Mouse (Mus musculus) hindbrain, postnatal 0 days (tissue): Measurements from ENCODE around the gene Kdm2a. TPM values are rescaled to one million over a fixed set of nuclear protein-coding genes. Genes with fewer than 3 reads are reported as not detected.

ENCODE experiments used
- ATAC-seq: fragments of 200-750 bp; cut with Nextera tagmentation; 2 replicates; pipeline ENCODE4 v1.8.0; 2017; ENCODE audit warnings: mild to moderate bottlenecking, moderate TSS enrichment, moderate library complexity
- DNase-seq: peaks from one replicate; pipeline ENCODE4 v3.0.0-alpha.2; 2015; ENCODE audit warnings: low spot score
- H3K27ac ChIP-seq: fragments of 300-500 bp; sonication (generic); 2 replicates; pipeline ENCODE4 v1.5.1; 2014; ENCODE audit warnings: mild to moderate bottlenecking
- H3K27me3 ChIP-seq: fragments of 300-500 bp; sonication (generic); 2 replicates; pipeline ENCODE4 v1.6.1; 2014; ENCODE audit warnings: low read length, mixed read lengths; ENCODE audit not compliant: insufficient read depth
- H3K36me3 ChIP-seq: fragments of 300-500 bp; sonication (generic); 2 replicates; pipeline ENCODE4 v1.6.1; 2014; ENCODE audit warnings: low read length, mixed read lengths; ENCODE audit not compliant: insufficient read depth
- H3K4me1 ChIP-seq: fragments of 300-500 bp; sonication (generic); 2 replicates; pipeline ENCODE4 v1.6.1; 2014; ENCODE audit warnings: antibody characterized with exemption, low read length, mixed read lengths; ENCODE audit not compliant: insufficient read depth
- H3K4me2 ChIP-seq: fragments of 300-500 bp; sonication (generic); 2 replicates; pipeline ENCODE4 v1.6.1; 2014; ENCODE audit warnings: low read depth, mild to moderate bottlenecking, low read length, moderate library complexity, mixed read lengths
- H3K4me3 ChIP-seq: fragments of 300-500 bp; sonication (generic); 2 replicates; pipeline ENCODE4 v1.5.1; 2014; ENCODE audit warnings: low read length
- H3K9ac ChIP-seq: fragments of 300-500 bp; sonication (generic); replicated peaks from 2 replicates; pipeline ENCODE4 v1.6.1; 2014; ENCODE audit warnings: mild to moderate bottlenecking, low read length, moderate library complexity, mixed read lengths
- H3K9me3 ChIP-seq: fragments of 300-500 bp; sonication (generic); 2 replicates; pipeline ENCODE4 v1.6.1; 2016; ENCODE audit warnings: low read length, mixed read lengths
- CTCF ChIP-seq: IDR thresholded peaks from 2 replicates; pipeline ENCODE4 v1.5.1; 2016; ENCODE audit warnings: antibody characterized with exemption, control low read depth, low read depth
- WGBS: fragments of 180-500 bp; shearing (Covaris S2); extraction: QIAGEN DNeasy Blood & Tissue Kit; methylation state at CpG from one replicate; pipeline ENCODE4 v1.1.7; 2014; 5-methylcytosine and 5-hydroxymethylcytosine counted together
- polyA plus RNA-seq: library from polyadenylated mRNA; unstranded; fragments of >200 nt; fragmentation: Nextera tagmentation; extraction: Ambion mirVana; gene quantifications from 2 replicates; pipeline ENCODE4 v1.2.1, GENCODE M21; 2015
- total RNA-seq: library from RNA; depleted of rRNA; stranded (reverse); fragments of >200 nt; gene quantifications from 2 replicates; pipeline ENCODE4 v1.2.3, GENCODE M21; 2014; rRNA removed

The Kdm2a gene
- total and polyA plus RNA-seq, 2 experiments from 2014 or later = 19.8 to 73.7 TPM

GRCm38 (mm10) chr19:4268566-4269361, 129.3 kb downstream of the Kdm2a start, which contains the start of gene Ssh3:
Gene Ssh3 (minus strand): TSS chr19:4269180.
- Histone ChIP-seq H3K27ac (peak within 1 kb of the TSS; percentile 58; the same call in 1 of the 2 replicates), H3K4me3 (peak within 1 kb of the TSS; percentile 38), H3K4me1 (peaks cover 6% of the 10 kb centered on the region; the same call in 1 of the 2 replicates), H3K36me3 (0 out of 2 replicates have a peak, but pooled peaks cover 7% of the 10 kb centered on the region), H3K9ac (peak within 1 kb of the TSS; percentile 51), H3K4me2 (peak within 1 kb of the TSS; percentile 61), H3K27me3 (no peaks in the 10 kb centered on the region), H3K9me3 (no peaks in the 10 kb centered on the region)
- DNase-seq = peak; percentile 66
- no peak for TF ChIP-seq CTCF
- WGBS = 7% methylated on average over 45 of the region's 46 CpGs
- peak; percentile 64 for ATAC-seq

GRCm38 (mm10) chr19:4265956-4266355, 132.1 kb downstream of the Kdm2a start:
- ATAC-seq (no peak), DNase-seq (peak; percentile 51)
- H3K4me3 ChIP-seq = no peak overlapping the region
- peak; percentile 50; the same call in 1 of the 2 replicates for TF ChIP-seq CTCF
- H3K27ac ChIP-seq = no peak overlapping the region
- no peak overlapping the region for H3K4me2 ChIP-seq
- 63% methylated on average over 4 of the region's 4 CpGs for WGBS
- H3K9me3 ChIP-seq = no peaks in the 10 kb centered on the region
- H3K9ac ChIP-seq = no peak overlapping the region
- H3K27me3 ChIP-seq = no peaks in the 10 kb centered on the region
- 0 out of 2 replicates have a peak, but pooled peaks cover 2% of the 10 kb centered on the region for H3K36me3 ChIP-seq
- peaks cover 6% of the 10 kb centered on the region; the same call in 1 of the 2 replicates for H3K4me1 ChIP-seq

Other genes with a start within 250 kb of the Kdm2a start
- gene Coro1b, start 249.7 kb downstream of the Kdm2a start, total RNA-seq = 71.5 and 137 TPM in 2 replicates
- 90.7 and 114 TPM in 2 replicates for gene Coro1b, start 249.7 kb downstream of the Kdm2a start, polyA plus RNA-seq
- gene Ptprcap, start 244.7 kb downstream of the Kdm2a start, total RNA-seq = 1.0 TPM in 1 of 2 replicates, not detected in the other
- gene Ptprcap, start 244.7 kb downstream of the Kdm2a start, polyA plus RNA-seq = 0.40 and 0.44 TPM in 2 replicates
- 17.6 and 24.7 TPM in 2 replicates for gene Rps6kb2, start 234.9 kb downstream of the Kdm2a start, total RNA-seq
- 49.6 and 56.5 TPM in 2 replicates for gene Rps6kb2, start 234.9 kb downstream of the Kdm2a start, polyA plus RNA-seq
- gene Carns1, start 222.8 kb downstream of the Kdm2a start, total RNA-seq = 5.5 and 8.3 TPM in 2 replicates
- 7.1 and 7.5 TPM in 2 replicates for gene Carns1, start 222.8 kb downstream of the Kdm2a start, polyA plus RNA-seq
- 2.7 and 3.8 TPM in 2 replicates for gene Tbc1d10c, start 207.0 kb downstream of the Kdm2a start, total RNA-seq
- gene Tbc1d10c, start 207.0 kb downstream of the Kdm2a start, polyA plus RNA-seq = 0.95 and 1.4 TPM in 2 replicates
- gene Ppp1ca, start 206.2 kb downstream of the Kdm2a start, total RNA-seq = 502 and 597 TPM in 2 replicates
- gene Ppp1ca, start 206.2 kb downstream of the Kdm2a start, polyA plus RNA-seq = 564 and 571 TPM in 2 replicates
- 15.8 and 25.8 TPM in 2 replicates for gene Rad9a, start 196.6 kb downstream of the Kdm2a start, total RNA-seq
- 13.7 and 14.6 TPM in 2 replicates for gene Rad9a, start 196.6 kb downstream of the Kdm2a start, polyA plus RNA-seq
- 0.42 and 3.8 TPM in 2 replicates for gene Clcf1, start 184.0 kb downstream of the Kdm2a start, total RNA-seq
- 0.83 TPM in 2 replicates for gene Clcf1, start 184.0 kb downstream of the Kdm2a start, polyA plus RNA-seq
- not detected in 2 replicates for gene AC109138.7, start 183.9 kb downstream of the Kdm2a start, total RNA-seq
- gene AC109138.7, start 183.9 kb downstream of the Kdm2a start, polyA plus RNA-seq = not detected in 2 replicates
- 28.1 and 28.7 TPM in 2 replicates for gene Pold4, start 166.4 kb downstream of the Kdm2a start, total RNA-seq
- 24.5 and 26.2 TPM in 2 replicates for gene Pold4, start 166.4 kb downstream of the Kdm2a start, polyA plus RNA-seq
- gene Ssh3, start 129.1 kb downstream of the Kdm2a start, total RNA-seq = 64.6 and 69.6 TPM in 2 replicates
- gene Ssh3, start 129.1 kb downstream of the Kdm2a start, polyA plus RNA-seq = 18.9 and 21.8 TPM in 2 replicates
- 97.2 and 121 TPM in 2 replicates for gene Ankrd13d, start 115.1 kb downstream of the Kdm2a start, total RNA-seq
- 70.9 and 71.5 TPM in 2 replicates for gene Ankrd13d, start 115.1 kb downstream of the Kdm2a start, polyA plus RNA-seq
- gene Grk2, start 92.1 kb downstream of the Kdm2a start, total RNA-seq = 138 and 142 TPM in 2 replicates
- gene Grk2, start 92.1 kb downstream of the Kdm2a start, polyA plus RNA-seq = 25.8 and 26.2 TPM in 2 replicates
- 3.5 and 7.2 TPM in 2 replicates for gene Rhod, start 41.1 kb upstream of the Kdm2a start, total RNA-seq
- gene Rhod, start 41.1 kb upstream of the Kdm2a start, polyA plus RNA-seq = 5.2 and 5.7 TPM in 2 replicates
- gene Syt12, start 79.2 kb upstream of the Kdm2a start, total RNA-seq = 46.2 and 54.5 TPM in 2 replicates
- gene Syt12, start 79.2 kb upstream of the Kdm2a start, polyA plus RNA-seq = 9.0 and 9.9 TPM in 2 replicates
- gene 2010003K11Rik, start 100.3 kb upstream of the Kdm2a start, total RNA-seq = not detected in 2 replicates
- 0.13 TPM in 1 of 2 replicates, not detected in the other for gene 2010003K11Rik, start 100.3 kb upstream of the Kdm2a start, polyA plus RNA-seq
- 82.6 and 84.0 TPM in 2 replicates for gene Pcx, start 112.2 kb upstream of the Kdm2a start, total RNA-seq
- 50.5 and 53.6 TPM in 2 replicates for gene Pcx, start 112.2 kb upstream of the Kdm2a start, polyA plus RNA-seq
- gene Lrfn4, start 217.4 kb upstream of the Kdm2a start, total RNA-seq = 172 and 178 TPM in 2 replicates
- 14.1 and 15.6 TPM in 2 replicates for gene Lrfn4, start 217.4 kb upstream of the Kdm2a start, polyA plus RNA-seq
- gene Rce1, start 227.4 kb upstream of the Kdm2a start, total RNA-seq = 59.6 and 77.1 TPM in 2 replicates
- gene Rce1, start 227.4 kb upstream of the Kdm2a start, polyA plus RNA-seq = 47.6 and 48.9 TPM in 2 replicates